Comparison of ENCODE assay signal across 8 mouse cellular contexts in the genomic region with DNA sequence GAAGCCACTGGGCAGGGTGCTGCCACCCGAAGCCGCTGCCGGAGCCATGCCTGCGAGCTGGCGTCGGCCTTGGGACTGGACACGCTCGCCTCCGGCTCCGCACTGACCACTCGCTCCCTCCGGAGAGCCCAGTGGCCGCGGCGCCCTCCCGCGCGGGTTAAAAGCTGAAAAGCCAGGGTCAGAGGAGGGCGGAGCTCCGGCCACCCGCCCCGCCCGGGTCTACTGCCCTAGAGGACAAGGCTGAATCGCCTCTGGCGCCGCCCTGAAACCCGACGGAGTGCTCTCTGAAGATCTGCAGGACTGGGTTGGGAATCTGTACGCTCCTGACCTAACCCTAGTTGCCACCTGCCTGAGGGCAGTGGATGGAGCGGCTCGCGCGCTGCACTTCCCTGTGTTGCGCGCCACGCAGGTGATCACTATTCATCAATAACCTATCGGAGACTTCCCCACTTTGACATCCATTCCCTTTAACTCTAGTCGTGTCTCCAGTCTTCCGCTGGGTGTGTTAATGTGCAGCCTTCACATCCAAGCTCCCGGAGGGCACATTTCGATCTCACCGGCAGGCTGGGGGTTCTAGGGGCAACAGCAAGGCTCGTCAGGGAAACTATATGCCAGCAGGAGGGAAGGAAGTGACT. TPM values are rescaled to one million over a fixed set of nuclear protein-coding genes. Genes with fewer than 3 reads are reported as not detected.
DNase-seq lines count a peak whose midpoint lies in the region; ATAC-seq and TF ChIP-seq lines count a peak whose summit lies in the region.
"Had no signal": no experiment of that assay in that cellular context is flagged by ENCODE, and none has a peak within 500 bp of the region (broad histone marks: within the 10 kb centered on the region; RNA-seq: fewer than 3 reads in every experiment).

TSS of gene Mal (minus strand) at position 610 of the 635 bp plus-strand sequence.

- TF ChIP-seq CTCF in bone marrow macrophage, adult 2 months (IDR thresholded peaks at IDR 0.05; ENCODE audit: low read depth, low read length) = no peak
- TF ChIP-seq CTCF in midbrain, postnatal 0 days (IDR thresholded peaks at IDR 0.05) = no peak

- peaks cover 72% of the 10 kb centered on the region for H3K27me3 ChIP-seq in heart, embryonic 12.5 days (replicated peaks)
- H3K27me3 ChIP-seq in kidney, embryonic 16.5 days (ENCODE audit: insufficient read depth, low read length) = peaks cover 36% of the 10 kb centered on the region
- H3K27me3 ChIP-seq in limb, embryonic 15.5 days = peaks cover 58% of the 10 kb centered on the region
- peaks cover 30% of the 10 kb centered on the region for H3K27me3 ChIP-seq in midbrain, postnatal 0 days (ENCODE audit: insufficient read depth, low read length)

- H3K4me2 ChIP-seq in heart, embryonic 12.5 days = peak within 1 kb of the TSS; percentile 96
- peak within 1 kb of the TSS; percentile 56 for H3K4me2 ChIP-seq in kidney, embryonic 16.5 days (replicated peaks; ENCODE audit: low read depth, low read length)
- H3K4me2 ChIP-seq in limb, embryonic 15.5 days = peak within 1 kb of the TSS; percentile 52
- peak within 1 kb of the TSS; percentile 96 for H3K4me2 ChIP-seq in midbrain, postnatal 0 days (ENCODE audit: low read depth, low read length, poor library complexity, severe bottlenecking)

- H3K4me1 ChIP-seq in bone marrow macrophage, adult 2 months (ENCODE audit: control insufficient read depth, insufficient read depth, low read length) = no peaks in the 10 kb centered on the region
- H3K4me1 ChIP-seq in heart, embryonic 12.5 days (replicated peaks) = peaks cover 13% of the 10 kb centered on the region
- no peaks in the 10 kb centered on the region; the same call in 1 of the 2 replicates for H3K4me1 ChIP-seq in kidney, embryonic 16.5 days (ENCODE audit: insufficient read depth, low read length)
- H3K4me1 ChIP-seq in limb, embryonic 15.5 days = peaks cover 13% of the 10 kb centered on the region
- 0 out of 2 replicates have a peak, but pooled peaks cover 3% of the 10 kb centered on the region for H3K4me1 ChIP-seq in midbrain, postnatal 0 days (ENCODE audit: insufficient read depth, low read length)

- DNase-seq in embryo, embryonic 11 days = peak; percentile 65
- no peak for DNase-seq in midbrain, postnatal 0 days (ENCODE audit: low spot score)
- DNase-seq in urinary bladder, postnatal 25 days (ENCODE audit: low spot score) = peak; percentile 70

- TF ChIP-seq POLR2A in bone marrow macrophage, adult 2 months (IDR thresholded peaks at IDR 0.05; ENCODE audit: borderline replicate concordance, low read depth, low read length) = no peak

- H3K4me3 ChIP-seq in bone marrow macrophage, adult 2 months (ENCODE audit: insufficient read depth, low read length) = peak within 1 kb of the TSS; percentile 46
- H3K4me3 ChIP-seq in heart, embryonic 12.5 days = peak within 1 kb of the TSS; percentile 57
- H3K4me3 ChIP-seq in kidney, embryonic 16.5 days (ENCODE audit: low read length) = peak within 1 kb of the TSS; percentile 55
- H3K4me3 ChIP-seq in limb, embryonic 15.5 days = peak within 1 kb of the TSS; percentile 35
- H3K4me3 ChIP-seq in midbrain, postnatal 0 days (ENCODE audit: low read depth, low read length) = peak within 1 kb of the TSS; percentile 51
- H3K4me3 ChIP-seq: erythroblast, embryonic 14.5 days had no signal

- ATAC-seq in heart, embryonic 12.5 days (ENCODE audit: insufficient number of reproducible peaks, low FRiP score) = peak; percentile 18; the same call in 1 of the 2 replicates
- peak; percentile 68 for ATAC-seq in kidney, embryonic 16.5 days (ENCODE audit: low FRiP score, low TSS enrichment)
- ATAC-seq in limb, embryonic 15.5 days (ENCODE audit: insufficient number of reproducible peaks, low FRiP score, low TSS enrichment, low read depth) = no peak
- no peak for ATAC-seq in midbrain, postnatal 0 days (ENCODE audit: low FRiP score)

- peak within 1 kb of the TSS; percentile 68; the same call in 1 of the 2 replicates for H3K9ac ChIP-seq in heart, embryonic 12.5 days
- peak within 1 kb of the TSS; percentile 68 for H3K9ac ChIP-seq in kidney, embryonic 16.5 days (replicated peaks; ENCODE audit: low read length)
- H3K9ac ChIP-seq in limb, embryonic 15.5 days = no peak within 1 kb of the TSS
- H3K9ac ChIP-seq in midbrain, postnatal 0 days (replicated peaks; ENCODE audit: low read length, poor library complexity, severe bottlenecking) = peak within 1 kb of the TSS; percentile 39; the same call in 1 of the 2 replicates

- no peaks in the 10 kb centered on the region for H3K36me3 ChIP-seq in heart, embryonic 12.5 days
- no peaks in the 10 kb centered on the region for H3K36me3 ChIP-seq in kidney, embryonic 16.5 days (ENCODE audit: insufficient read depth, low read length)
- H3K36me3 ChIP-seq in limb, embryonic 15.5 days = no peaks in the 10 kb centered on the region
- H3K36me3 ChIP-seq in midbrain, postnatal 0 days (ENCODE audit: insufficient read depth, low read length) = no peaks in the 10 kb centered on the region

- 1% methylated on average over 43 of the region's 43 CpGs for WGBS in heart, embryonic 12.5 days
- under 1% methylated on average over 41 of the region's 43 CpGs for WGBS in kidney, embryonic 16.5 days
- WGBS in limb, embryonic 15.5 days = under 1% methylated on average over 42 of the region's 43 CpGs
- under 1% methylated on average over 43 of the region's 43 CpGs for WGBS in midbrain, postnatal 0 days

- H3K27ac ChIP-seq in bone marrow macrophage, adult 2 months (ENCODE audit: insufficient read depth, low read depth, low read length) = no peak within 1 kb of the TSS
- no peak within 1 kb of the TSS for H3K27ac ChIP-seq in heart, embryonic 12.5 days (ENCODE audit: poor library complexity, severe bottlenecking)
- H3K27ac ChIP-seq in kidney, embryonic 16.5 days (ENCODE audit: low read length) = peak within 1 kb of the TSS; percentile 91
- H3K27ac ChIP-seq in limb, embryonic 15.5 days = no peak within 1 kb of the TSS
- no peak within 1 kb of the TSS for H3K27ac ChIP-seq in midbrain, postnatal 0 days (ENCODE audit: low read depth, low read length)

- H3K9me3 ChIP-seq in heart, embryonic 12.5 days (replicated peaks) = no peaks in the 10 kb centered on the region
- H3K9me3 ChIP-seq in kidney, embryonic 16.5 days (ENCODE audit: low read length) = no peaks in the 10 kb centered on the region
- no peaks in the 10 kb centered on the region for H3K9me3 ChIP-seq in limb, embryonic 15.5 days
- no peaks in the 10 kb centered on the region for H3K9me3 ChIP-seq in midbrain, postnatal 0 days (ENCODE audit: low read length)

RNA-seq across cellular contexts. Expression of gene Mal, which starts in this region (rescaled TPM):
- not detected in 2 replicates for polyA plus RNA-seq in bone marrow macrophage, adult 2 months (2012; ENCODE audit: insufficient read depth, insufficient read length, missing spikeins)
- polyA plus RNA-seq in heart, embryonic 12.5 days (2016; fragmentation: Nextera tagmentation; extraction: Ambion mirVana) = 1.1 and 1.5 TPM in 2 replicates
- polyA plus RNA-seq in kidney, embryonic 16.5 days (2015; fragmentation: Nextera tagmentation; extraction: Ambion mirVana) = 59.5 and 59.7 TPM in 2 replicates
- polyA plus RNA-seq in limb, embryonic 15.5 days (2015; fragmentation: Nextera tagmentation; extraction: Ambion mirVana) = 89.4 and 117 TPM in 2 replicates
- 2.6 and 4.3 TPM in 2 replicates for total RNA-seq in midbrain, postnatal 0 days (2014; rRNA removed)
- polyA plus RNA-seq in midbrain, postnatal 0 days (2015; fragmentation: Nextera tagmentation; extraction: Ambion mirVana) = 2.1 and 3.3 TPM in 2 replicates
- polyA plus RNA-seq: erythroblast, embryonic 14.5 days had no signal

Comparison
In these comparisons a context has a peak if more than half of its experiments do, and no peak if none do; other contexts are left out.
1. RNA of gene Mal (polyA plus RNA-seq): 89.4 to 117 TPM in limb, embryonic 15.5 days and 59.5 to 59.7 TPM in kidney, embryonic 16.5 days; 2.1 to 3.3 TPM in midbrain, postnatal 0 days, 1.1 to 1.5 TPM in heart, embryonic 12.5 days and not detected in bone marrow macrophage, adult 2 months; every median in the first group is over 10 times any median in the second.
2. ATAC-seq: peak in heart, embryonic 12.5 days (single experiment) and kidney, embryonic 16.5 days (single experiment); none in limb, embryonic 15.5 days (single experiment) and midbrain, postnatal 0 days (single experiment).
3. Peak in every context shown above with its lines, with median percentiles within 50 percentile points of each other: H3K4me3 ChIP-seq and H3K4me2 ChIP-seq.